Mouse (Mus musculus): ENCODE results near the gene Cdh5.
"Not testable (repeated sequence)": the region's sequence is repeated elsewhere in the genome, so short reads cannot be mapped to it uniquely, and the experiment has no call there.

Cdh5 gene

DNA sequence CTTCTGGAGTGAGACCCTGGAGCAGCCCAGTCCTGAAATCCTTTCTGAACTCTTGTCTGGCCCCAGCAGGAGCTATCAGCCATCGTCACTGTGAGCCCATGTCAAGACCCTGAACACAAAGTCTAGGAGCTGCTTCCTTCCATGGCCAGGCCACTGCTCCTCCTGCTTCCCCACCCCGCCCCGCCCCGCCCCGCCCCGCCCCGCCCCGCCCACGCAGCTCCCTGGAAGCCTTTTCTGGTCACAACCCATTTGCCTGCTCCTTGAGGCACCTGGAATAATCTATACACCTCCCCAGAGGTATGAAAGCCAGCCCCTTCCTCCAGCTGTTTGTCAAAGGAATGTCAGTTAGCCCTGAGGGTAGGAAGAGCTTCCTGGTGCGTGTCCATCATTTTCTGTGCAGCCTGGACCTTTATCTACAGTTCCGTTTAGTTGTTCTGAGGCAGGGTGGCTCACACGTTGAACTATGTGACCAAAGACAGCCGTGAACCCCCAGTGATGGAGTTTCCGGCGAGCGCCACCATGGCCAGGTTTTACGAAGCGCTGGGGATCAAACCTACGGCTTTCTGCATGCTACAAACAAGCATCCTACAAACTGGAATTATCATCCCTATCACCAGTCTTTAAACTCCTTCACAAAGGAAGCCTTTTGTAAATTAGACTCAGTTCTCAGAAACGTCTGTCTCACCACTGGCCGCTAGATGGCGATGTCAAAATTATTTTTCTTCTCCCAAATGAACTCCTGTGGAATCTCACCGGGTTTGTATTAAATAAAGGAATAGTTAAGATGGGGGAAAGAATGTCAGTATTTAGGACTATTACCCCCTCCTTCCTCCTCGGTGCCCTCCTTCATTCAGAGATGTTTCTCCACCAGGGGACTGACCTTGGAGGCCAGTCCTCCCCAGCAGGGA, 10.2 kb upstream of the Cdh5 start:
- DNase-seq (ENCODE audit: low spot score) = not testable (repeated sequence)

DNA sequence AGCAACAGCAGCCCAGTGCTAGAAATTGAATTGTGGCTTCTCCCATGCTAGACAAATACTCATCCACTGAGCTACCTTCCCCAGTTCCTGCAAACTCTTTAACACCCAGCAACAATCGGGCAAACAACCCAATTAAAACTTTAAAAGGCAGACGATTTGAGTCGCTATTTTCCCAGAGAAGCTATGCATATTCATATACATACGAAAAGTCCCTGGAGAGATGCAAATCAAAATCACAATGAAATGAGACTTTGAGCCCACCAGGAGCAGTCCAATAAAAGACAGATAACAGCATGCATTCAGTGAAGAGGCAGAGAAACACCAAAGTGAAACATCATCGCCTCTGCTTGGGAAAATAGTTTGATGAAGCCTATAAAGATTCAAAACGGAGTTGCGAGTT, 8.1 kb upstream of the Cdh5 start:
- DNase-seq (ENCODE audit: low spot score) = no peak

DNA sequence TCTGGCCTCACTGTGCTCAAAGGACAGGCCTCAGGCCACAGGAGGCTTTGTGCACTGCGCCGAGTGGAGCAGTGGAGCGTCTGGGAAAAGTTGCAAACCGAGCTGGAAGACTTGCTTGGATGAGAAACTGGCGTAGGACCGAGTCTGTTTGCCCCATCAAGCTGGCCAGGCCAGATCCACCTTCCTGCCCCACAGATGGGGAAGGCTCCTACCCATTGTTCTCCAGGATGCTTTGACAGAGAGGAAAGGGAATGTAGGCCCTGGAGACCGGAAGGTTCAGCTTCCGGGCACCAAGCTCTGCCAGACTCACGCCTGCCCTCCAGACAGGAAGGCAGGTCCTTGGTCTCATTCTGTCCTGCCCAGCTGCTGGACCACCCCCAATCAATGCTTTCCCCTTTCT, 5.8 kb upstream of the Cdh5 start:
- no peak for DNase-seq (ENCODE audit: low spot score)

DNA sequence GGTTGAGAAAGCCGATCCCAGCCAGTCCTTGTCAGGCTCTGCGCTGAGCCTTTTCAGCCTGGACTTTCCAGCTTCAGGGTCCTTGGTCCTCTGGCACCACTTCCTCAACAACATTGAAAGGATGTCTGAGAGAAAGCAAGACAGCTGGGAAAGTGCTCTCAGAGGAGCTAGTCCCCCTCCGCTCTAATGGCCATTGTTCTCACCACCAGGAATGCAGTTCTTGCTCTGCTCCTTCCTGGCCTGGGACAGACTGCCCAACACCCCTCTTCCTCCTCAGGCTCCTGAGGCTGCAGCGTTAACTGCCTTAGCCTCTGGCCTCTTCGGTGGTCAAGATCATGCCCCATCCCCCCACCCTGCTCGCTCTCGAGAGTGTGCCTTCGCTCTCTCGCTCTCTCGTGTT, 4.8 kb upstream of the Cdh5 start:
- no peak for DNase-seq (ENCODE audit: low spot score)

DNA sequence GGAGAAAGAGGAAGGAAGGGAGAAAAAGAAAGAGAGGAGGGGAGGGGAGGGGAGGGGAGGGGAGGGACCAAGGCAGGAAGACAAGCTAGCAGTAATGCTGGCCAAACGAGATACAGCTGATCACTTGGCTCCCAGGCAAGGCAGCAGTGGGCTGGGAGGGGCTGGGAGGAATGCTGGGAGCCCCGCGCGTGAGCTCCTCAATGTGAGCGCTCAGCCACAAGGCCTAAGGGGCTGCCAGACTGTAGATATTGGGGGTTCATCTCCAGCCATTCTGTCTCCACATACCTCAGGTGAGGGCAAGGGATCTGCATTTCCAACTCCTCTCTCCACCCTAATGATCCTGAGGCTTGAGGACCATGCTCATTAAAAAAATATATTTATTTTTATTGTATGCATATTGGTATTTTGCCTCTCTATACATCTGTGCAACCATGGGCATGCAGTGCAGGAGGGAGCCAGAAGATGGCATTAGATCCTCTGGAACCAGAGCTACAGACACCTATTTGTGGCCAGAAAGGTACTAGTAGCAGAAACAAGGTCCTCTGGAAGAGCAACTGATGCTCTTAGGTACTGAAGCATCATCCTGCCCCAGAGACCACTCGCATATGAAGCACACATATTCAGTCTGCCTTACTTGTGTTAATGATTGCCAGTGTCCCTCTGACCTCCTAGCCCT, 2.6 kb upstream of the Cdh5 start:
- no peak for DNase-seq (ENCODE audit: low spot score)

DNA sequence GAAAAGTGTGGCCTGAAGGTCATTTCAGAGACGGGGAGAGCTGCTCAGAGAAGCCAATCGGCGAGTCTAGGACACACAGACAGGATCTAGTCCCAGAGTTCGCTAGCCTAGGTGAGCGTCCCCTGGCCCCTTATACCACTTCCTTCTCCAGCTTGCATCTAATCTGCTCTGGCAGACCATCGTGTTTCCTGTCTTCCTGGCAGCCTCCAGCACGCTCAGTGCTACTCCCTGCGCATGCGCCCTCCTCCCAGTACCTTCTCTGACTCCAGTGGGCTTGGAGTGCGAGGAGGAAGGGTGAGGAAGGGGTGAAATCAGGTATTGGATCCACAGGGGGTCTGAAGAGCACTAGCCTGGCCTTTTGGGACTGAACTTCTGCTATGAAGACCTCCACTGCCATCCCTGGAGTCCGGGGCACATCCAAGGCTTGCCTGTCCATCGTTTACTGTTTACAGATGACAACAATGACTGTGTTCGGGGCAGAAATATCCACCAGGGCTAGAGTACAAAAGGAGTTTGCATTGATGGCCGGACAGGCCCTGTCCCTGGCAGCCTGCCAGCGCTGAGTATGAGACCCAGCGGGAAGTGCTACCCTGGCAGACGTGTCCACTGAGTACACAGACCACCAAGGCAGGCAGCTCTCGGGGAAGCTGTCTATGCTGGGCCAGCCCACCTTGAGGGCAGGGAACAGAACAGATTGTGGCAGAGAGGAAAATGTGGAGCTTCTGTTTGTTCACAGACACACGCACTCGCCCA, 1.9 kb upstream of the Cdh5 start:
- DNase-seq (ENCODE audit: low spot score) = no peak

DNA sequence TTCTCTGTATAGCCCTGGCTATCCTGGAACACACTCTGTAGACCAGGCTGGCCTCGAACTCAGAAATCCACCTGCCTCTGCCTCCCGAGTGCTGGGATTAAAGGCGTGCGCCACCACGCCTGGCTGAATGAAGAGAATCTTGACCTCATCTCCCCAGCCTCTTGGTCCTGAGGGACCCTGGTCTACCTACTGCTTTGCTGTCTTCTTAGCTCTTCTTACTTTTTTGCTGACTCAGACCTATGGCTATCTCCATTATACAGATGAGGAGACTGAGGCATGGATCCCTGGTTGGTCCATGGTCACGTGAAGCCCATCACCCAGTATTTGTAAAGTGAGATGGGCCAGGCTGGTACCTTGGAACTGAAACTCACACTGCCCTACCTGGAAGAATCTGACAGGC, 701 bp upstream of the Cdh5 start:
- not testable (repeated sequence) for DNase-seq (ENCODE audit: low spot score)

DNA sequence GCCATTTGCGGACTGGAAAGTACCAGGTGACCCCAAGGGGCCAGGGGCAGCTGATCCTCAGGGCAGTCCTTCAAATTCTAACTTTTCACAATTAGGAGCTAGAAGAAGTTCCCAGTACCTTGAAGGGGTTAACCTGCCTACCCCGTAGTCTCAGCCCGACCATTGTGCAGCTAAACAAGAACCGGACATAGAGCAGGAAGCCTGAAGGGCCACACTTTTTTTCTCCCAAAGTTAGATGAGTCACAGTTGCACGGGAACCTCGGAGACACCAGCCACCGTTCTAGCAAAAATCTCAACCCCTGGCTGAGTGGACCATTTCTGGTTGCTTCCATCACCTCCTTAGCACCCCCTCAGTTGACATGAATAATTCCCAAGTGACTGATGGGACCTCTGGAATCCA, 2.0 kb downstream of the Cdh5 start:
- DNase-seq (ENCODE audit: low spot score) = no peak

DNA sequence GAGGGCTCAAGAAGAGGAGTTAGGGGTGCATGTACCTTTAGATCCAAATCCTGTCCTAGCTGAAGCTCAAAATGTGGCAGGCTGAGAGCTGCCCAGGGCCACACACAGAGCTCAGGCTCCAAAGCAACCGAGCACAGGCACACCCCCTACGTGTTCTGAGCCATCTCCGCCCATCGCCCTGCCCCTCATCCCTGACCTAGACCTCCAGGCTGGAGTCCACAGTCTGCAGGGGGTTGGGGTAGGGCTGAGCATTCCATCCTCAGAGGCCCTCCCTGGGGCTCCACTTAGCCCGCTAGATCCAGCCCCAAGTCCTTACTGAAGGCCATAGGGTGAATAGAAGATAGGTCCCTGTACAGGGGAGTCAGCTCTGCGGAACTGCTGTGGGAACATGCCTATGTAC, 4.3 kb downstream of the Cdh5 start:
- DNase-seq (ENCODE audit: low spot score) = peak; percentile 73

DNA sequence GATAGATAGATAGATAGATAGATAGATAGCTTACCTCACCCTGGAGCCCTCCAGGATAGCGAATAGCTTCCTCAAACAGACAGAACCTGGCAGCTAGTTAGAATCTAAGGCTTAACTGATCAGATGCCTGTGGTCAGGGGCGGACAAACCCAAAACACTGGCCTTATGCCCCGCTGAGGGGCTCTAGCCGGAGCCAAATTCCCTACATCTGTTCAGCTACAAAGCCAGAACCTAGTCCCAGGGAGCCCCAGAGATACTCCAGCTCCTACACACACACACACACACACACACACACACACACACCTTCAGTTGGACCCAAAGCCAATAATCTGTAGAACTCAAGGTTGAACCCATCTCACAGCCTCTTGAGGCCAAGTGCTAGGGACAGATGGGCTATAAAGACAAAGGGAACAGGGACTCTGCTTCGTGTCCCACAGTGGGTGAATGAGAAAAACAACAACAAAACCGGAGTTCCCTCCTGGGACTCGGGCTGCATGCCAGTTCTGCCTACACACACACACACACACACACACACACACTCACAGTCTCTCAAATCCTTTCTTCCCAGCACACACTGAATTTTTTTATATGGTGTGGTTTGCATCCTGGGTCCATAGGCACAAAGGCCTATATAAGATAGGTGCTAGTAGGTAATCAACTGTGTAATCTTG, 5.0 kb downstream of the Cdh5 start:
- no peak for DNase-seq (ENCODE audit: low spot score)

DNA sequence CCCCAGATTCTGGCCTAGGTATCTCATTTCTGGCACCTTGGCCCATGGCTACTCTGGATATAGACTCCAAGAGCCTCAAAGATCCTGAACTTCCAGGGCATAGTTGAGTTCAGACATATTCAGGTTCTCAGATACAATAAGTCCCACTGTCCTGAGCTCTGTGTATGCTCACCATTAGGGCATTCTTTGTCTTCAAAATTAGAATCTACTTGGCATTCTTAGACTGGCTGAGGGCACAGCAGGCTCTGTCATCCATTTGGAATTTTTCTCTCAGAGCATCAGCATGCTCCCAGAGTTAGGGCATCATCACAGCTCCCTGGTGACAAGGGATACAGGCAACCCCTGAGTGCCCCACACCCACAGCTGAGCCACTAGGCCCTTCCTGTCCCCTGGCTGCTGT, 5.7 kb downstream of the Cdh5 start:
- DNase-seq (ENCODE audit: low spot score) = no peak

DNA sequence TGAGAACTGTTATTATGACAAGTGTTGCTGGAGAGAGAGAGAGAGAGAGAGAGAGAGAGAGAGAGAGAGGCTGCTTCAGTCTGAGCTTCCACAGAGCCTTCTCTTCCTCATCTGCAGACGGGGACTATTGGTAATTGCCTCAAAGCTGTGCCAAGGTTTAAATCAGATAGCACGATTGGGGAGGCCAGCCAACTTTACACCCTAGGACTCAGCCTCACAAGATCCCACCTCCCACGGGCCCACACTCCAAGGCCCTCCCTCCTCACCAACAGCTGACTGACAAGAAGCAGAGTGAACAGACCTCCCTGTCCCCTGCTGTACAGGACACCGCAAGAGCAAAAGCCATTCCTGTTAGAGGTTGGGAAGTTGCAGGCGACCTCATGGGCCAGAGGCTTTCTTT, 6.6 kb downstream of the Cdh5 start:
- peak; percentile 64 for DNase-seq (ENCODE audit: low spot score)

DNA sequence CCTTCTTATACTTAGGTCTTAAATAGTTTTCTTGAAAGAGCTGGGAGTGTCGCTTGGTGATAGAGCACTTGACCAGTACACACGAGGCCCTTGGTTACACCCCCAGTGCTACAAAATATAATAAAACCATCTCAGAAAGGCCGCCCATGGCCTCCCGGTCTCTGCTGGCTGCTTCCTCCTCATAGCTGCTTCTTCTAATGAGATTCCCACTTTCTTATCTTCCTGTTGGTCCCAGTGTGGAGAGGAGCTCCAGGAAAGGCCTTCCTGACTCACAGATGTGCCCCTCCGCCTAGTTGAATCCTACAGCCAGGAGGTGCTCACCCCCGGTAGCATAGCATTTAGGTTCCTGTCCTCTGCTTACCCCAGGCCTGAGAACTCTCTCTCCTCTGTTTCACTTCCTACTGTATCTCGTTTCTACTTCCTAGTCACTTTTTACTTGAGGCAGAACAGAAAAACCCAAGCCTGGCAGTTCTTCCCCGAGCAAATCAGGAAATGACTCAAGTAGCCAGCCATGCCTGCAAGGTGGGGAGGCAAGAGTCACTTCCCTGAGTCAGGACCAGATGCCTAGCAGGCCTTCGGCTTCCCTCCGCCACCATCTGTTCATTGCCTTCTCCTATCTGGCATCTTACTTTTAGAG, 9.2 kb downstream of the Cdh5 start:
- no peak for DNase-seq (ENCODE audit: low spot score)

DNA sequence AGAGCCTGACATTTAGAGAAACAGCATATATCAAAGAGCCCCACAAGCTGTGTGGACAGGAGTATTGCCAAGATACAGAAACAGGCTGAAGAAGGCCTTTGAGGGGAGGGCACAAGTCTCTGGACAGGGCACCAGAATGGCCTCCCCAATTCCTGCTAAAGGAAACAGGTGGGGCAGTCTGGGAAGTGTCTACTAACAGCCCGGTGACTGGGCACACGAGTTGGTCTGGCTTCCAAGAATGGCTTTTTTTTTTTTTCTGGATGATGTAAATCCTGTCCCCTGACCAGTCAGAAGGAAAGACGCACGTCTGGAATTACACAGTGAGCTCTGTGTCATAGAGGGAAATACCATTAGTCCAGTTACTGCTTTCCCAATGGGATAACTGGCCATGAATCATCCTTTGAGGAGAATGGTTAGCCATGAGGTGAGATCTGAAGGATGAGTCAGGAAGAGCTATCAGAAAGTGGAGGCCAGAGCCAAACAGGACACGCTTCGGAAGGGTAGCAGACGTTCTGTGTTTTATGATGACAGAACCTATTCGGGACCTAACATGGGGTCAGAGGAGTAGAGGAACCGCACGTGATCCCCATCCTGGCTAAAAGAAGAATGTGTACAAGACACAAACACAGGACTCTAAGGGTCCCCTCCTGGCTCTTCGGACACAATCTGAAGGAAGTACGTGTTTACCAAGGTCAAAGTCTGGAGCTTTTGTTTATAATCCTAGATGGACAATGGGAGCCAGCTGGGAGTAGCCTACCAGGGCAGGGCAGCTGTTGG, 20.4 kb downstream of the Cdh5 start:
- no peak for DNase-seq (ENCODE audit: low spot score)

DNA sequence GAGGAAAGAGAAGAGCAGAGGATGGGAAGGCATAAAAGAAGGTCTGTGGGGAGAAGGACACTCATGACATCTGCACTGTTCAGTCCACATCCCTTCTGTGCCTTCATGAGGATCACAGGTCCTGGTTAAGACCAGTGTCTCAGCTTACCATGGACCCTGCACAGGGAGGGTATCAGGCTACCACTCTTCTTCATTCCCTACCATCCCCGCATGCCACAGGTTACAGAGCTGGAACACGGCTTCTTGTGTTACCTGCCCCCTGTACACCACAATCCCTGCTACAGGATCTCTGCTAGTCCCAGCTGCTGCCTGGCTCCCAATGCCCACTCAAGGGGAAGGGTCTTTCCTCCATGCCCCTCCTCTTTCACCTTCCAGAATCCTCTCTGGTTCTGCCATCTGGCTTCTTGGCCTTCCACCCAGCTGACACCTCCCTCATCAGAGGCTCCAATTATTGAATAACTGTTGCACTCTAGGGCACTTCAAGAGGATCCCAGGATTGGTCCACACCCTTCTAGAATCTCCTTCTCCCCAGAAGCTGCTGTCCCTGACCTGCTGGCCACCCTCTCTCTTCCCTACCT, 21.7 kb downstream of the Cdh5 start:
- DNase-seq (ENCODE audit: low spot score) = no peak

DNA sequence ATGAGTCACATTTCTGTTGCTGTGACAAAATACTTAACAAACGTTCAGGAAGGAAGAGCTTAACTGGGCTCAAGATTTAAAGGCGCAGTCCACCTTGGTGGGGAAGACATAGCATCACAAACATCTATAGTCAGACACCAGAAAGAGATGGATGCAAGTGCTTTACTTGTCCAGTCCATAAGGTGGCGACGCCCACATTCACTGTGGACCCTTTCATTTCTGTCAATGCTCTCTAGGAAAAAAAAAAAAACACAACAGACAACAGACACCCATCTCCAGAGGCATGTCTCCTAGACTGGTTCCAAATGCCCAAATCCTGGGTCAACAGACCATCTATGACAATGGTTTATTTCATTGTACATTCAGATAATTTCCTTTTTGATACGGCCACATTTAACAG, 23.1 kb downstream of the Cdh5 start:
- no peak for DNase-seq (ENCODE audit: low spot score)

DNA sequence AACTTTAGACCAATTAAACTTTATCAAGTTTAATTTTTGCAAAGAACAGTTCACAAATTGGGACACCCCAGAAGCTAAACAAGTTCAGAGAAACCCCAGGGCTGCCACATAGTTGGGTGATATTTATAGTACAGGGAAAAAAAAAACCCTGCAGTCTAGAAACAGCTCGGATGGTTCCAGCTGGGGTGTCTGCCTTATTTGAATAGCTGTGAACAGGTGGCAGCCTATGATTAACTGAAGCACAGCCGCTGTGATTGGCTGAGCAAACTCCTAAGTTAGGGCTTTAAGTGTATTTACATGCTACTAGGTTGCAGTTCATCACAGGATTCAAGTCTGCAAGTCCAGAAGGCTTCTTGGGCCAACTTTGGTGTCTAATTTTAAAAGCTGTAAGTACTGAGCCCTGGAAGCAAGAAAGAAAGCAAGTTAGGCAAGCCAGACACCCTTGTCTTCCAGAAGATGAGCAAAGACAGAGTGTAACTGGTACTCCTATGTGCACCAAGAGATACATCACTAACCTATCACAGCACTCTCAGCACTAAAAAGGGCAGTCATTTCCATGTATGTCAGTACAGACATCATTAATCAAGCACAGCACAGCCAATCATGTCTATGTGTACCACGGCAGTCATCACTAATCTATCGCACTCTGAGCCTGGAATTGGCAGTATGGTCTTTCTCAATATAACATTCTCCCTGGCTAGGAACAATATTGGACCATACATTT, 25.9 kb downstream of the Cdh5 start:
- no peak for DNase-seq (ENCODE audit: low spot score)

DNA sequence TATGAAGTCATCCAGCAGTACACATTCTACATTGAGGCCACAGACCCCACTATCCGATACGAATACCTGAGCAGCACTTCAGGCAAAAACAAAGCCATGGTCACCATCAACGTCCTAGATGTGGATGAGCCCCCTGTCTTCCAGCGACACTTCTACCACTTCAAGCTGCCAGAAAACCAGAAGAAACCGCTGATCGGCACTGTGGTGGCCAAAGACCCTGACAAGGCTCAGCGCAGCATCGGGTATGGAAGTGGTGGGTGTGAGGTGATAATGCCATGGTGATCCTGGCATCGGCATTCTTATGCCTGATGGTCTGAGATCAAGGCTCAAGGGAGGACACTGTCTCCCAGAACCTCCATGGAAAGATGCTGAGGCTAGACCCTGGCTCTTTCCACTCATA, 29.5 kb downstream of the Cdh5 start:
- DNase-seq (ENCODE audit: low spot score) = no peak

DNA sequence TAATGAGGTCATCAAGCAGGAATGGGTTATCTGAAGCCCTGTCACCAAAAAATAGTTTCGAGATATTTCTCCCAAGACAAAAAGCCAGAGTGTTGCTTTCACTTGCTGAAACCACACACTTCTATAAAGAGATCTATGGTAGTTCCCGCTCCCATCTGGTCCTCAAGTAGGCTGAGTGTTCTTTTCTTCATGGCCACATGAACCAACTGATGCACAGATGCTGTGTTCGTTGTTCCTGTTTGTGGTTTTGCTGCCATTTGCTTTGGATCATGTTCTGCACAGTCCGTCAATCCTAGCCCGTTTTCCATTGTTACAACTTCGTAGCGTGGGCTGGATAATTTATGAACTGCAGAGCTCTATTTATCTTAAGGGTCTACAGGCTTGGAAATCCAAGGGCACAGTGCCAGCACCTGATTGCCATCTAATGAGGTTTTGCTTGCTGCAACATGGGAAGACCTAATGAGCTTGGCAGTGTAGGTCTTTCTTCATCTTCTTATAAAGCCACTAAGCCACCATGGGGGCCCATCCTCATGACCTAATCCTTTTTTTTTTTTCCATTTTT, 30.1 kb downstream of the Cdh5 start:
- DNase-seq (ENCODE audit: low spot score) = no peak

DNA sequence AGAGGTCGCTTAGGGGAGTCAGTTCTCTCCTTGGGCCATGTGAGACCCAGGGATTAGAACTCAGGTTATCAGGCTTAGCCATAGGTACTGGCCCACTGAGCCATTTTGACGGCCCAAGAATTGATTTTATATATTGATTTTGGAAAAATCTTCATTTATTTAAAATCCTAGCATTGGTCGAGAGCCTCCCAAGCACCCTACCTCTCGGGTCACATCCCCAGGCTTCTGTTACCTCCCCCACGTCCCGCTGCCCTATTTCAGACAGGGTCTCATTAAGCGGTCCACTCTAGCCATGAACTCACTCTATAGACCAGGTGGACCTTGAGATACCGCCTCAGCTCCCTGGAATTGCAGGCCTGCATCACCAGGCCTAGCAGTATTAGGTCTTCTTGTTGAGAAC, 33.1 kb downstream of the Cdh5 start:
- DNase-seq (ENCODE audit: low spot score) = no peak

Measured in ovary, adult 18-20 months (tissue).